Mouse (Mus musculus): ENCODE data around the gene Lpar6. TPM values are rescaled to one million over a fixed set of nuclear protein-coding genes. Genes with fewer than 3 reads are reported as not detected.

Lpar6 gene
- polyA plus RNA-seq, 1 experiment, result 0.91 TPM

DNA sequence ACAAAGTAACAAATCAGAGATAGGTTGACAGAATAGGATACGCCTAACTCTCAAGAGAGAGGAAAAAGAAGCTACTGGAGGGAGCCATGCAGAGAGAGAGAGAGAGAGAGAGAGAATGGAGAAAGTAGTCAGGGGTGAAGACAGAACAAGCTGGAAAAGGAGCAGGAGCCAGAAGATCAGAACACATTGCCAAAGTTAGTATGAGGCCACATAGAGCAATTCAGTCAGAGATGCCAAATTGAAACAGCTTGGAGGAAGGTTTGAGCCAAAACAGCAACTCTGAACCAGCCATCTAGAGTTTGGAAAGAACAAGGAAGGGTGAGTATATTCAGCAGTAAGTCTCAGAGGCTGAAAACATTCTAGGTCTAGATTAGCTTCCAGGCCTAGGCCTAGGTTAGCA lies 20.6 kb upstream of the Lpar6 start:
- TF ChIP-seq POLR2A (IDR thresholded peaks at IDR 0.05; ENCODE audit: low read depth, low read length) (no peak), CTCF (IDR thresholded peaks at IDR 0.05; ENCODE audit: extremely low read depth, insufficient read length, insufficient replicate concordance, low read depth, low read length) (no peak)
- peaks cover 28% of the 10 kb centered on the region for H3K36me3 ChIP-seq (ENCODE audit: control insufficient read depth, insufficient read depth, low read length)
- H3K4me1 ChIP-seq (ENCODE audit: control insufficient read depth, insufficient read depth, insufficient read length, low read length), result no peaks in the 10 kb centered on the region
- 97% methylated on average over 1 of the region's 1 CpGs for WGBS
- no peaks in the 10 kb centered on the region for H3K27me3 ChIP-seq (ENCODE audit: control insufficient read depth, insufficient read depth, low read length)
- H3K4me3 ChIP-seq (ENCODE audit: low read depth, low read length), result no peak overlapping the region
- H3K27ac ChIP-seq (ENCODE audit: insufficient read depth, low read depth, low read length), result no peak overlapping the region

DNA sequence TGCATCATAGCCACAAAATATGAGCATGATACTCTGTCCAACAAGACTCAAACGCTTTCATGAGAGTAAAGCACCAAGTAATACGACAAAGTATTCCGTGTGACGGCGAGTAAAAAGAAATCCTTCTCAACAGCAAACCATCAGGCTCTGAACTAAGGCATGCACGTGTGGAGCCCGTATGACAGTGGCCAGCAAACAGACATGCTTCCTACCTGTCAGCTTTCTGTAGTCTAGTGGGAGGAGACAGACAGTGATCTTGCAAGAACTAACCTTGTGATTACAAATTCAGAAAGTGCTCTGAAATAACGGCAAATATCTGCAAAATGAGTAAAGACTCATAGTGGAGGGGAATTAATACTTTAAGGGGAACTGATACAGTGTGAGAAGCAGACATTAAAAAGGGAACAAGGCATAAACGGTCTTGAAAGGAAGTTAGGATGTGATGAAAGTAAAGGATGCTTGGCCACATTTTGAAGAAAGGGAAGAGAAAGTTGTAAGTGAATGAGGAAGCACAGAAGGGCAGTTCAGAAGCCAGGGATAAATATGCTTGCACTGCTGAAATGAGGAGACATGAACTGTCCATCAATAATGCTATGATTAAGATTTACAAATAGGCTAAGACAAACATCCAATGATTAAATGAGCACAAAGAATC lies 15.3 kb upstream of the Lpar6 start:
- no peaks in the 10 kb centered on the region for H3K4me1 ChIP-seq (ENCODE audit: control insufficient read depth, insufficient read depth, insufficient read length, low read length)
- H3K27me3 ChIP-seq (ENCODE audit: control insufficient read depth, insufficient read depth, low read length), result no peaks in the 10 kb centered on the region
- no peaks in the 10 kb centered on the region for H3K36me3 ChIP-seq (ENCODE audit: control insufficient read depth, insufficient read depth, low read length)
- TF ChIP-seq CTCF (IDR thresholded peaks at IDR 0.05; ENCODE audit: extremely low read depth, insufficient read length, insufficient replicate concordance, low read depth, low read length), result no peak
- no peak for TF ChIP-seq POLR2A (IDR thresholded peaks at IDR 0.05; ENCODE audit: low read depth, low read length)
- no peak overlapping the region for H3K4me3 ChIP-seq (ENCODE audit: low read depth, low read length)
- WGBS, result 86% methylated on average over 9 of the region's 9 CpGs
- no peak overlapping the region for H3K27ac ChIP-seq (ENCODE audit: insufficient read depth, low read depth, low read length)

DNA sequence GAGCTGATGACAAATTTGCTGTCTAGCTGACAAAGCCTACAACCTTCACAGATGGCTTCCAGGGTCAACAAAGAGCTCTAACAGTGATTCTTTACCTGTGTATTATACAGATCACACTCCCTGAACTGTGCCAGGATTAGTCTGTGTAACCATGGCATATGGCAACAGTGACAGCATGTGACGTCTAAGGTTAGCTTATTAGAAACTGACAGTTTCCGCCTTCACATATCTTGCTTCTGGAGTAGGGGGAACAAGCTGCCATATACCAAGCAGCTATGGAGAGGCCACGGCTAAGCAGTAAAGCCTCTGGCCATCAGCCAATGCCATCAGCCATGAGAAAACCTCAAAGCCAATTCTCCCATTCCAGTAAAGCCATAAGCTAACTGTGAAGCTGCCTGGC lies 11.3 kb upstream of the Lpar6 start:
- Histone ChIP-seq H3K27me3 (ENCODE audit: control insufficient read depth, insufficient read depth, low read length) (no peaks in the 10 kb centered on the region), H3K4me3 (ENCODE audit: low read depth, low read length) (no peak overlapping the region), H3K36me3 (ENCODE audit: control insufficient read depth, insufficient read depth, low read length) (peaks cover 3% of the 10 kb centered on the region; the same call in 1 of the 2 replicates), H3K27ac (ENCODE audit: insufficient read depth, low read depth, low read length) (no peak overlapping the region), H3K4me1 (ENCODE audit: control insufficient read depth, insufficient read depth, insufficient read length, low read length) (no peaks in the 10 kb centered on the region)
- 80% methylated on average over 3 of the region's 3 CpGs for WGBS
- TF ChIP-seq POLR2A (IDR thresholded peaks at IDR 0.05; ENCODE audit: low read depth, low read length) (no peak), CTCF (IDR thresholded peaks at IDR 0.05; ENCODE audit: extremely low read depth, insufficient read length, insufficient replicate concordance, low read depth, low read length) (no peak)

DNA sequence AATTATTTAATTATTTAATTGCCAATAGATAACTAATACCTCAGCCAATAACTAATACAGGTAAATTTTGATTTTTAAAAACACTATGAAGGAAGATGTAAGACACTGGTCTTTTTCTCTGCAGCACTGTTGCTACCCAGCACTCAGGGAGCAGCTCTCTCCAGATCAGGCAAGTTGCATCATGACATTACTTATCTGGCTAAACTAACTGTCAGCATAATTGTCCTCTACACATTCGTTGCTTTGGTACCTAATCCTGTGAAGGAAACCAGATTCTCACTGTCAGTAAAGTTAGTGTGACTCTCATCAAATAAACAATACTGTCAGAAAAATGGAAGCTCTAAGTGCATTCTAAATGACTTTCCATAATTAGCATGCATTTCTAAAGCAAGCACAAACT lies 10.8 kb upstream of the Lpar6 start:
- H3K4me1 ChIP-seq (ENCODE audit: control insufficient read depth, insufficient read depth, insufficient read length, low read length), result no peaks in the 10 kb centered on the region
- H3K27ac ChIP-seq (ENCODE audit: insufficient read depth, low read depth, low read length), result no peak overlapping the region
- WGBS, result 33% methylated on average over 1 of the region's 1 CpGs
- H3K27me3 ChIP-seq (ENCODE audit: control insufficient read depth, insufficient read depth, low read length), result no peaks in the 10 kb centered on the region
- H3K36me3 ChIP-seq (ENCODE audit: control insufficient read depth, insufficient read depth, low read length), result peaks cover 3% of the 10 kb centered on the region; the same call in 1 of the 2 replicates
- TF ChIP-seq POLR2A (IDR thresholded peaks at IDR 0.05; ENCODE audit: low read depth, low read length), result no peak
- TF ChIP-seq CTCF (IDR thresholded peaks at IDR 0.05; ENCODE audit: extremely low read depth, insufficient read length, insufficient replicate concordance, low read depth, low read length), result no peak
- H3K4me3 ChIP-seq (ENCODE audit: low read depth, low read length), result no peak overlapping the region

DNA sequence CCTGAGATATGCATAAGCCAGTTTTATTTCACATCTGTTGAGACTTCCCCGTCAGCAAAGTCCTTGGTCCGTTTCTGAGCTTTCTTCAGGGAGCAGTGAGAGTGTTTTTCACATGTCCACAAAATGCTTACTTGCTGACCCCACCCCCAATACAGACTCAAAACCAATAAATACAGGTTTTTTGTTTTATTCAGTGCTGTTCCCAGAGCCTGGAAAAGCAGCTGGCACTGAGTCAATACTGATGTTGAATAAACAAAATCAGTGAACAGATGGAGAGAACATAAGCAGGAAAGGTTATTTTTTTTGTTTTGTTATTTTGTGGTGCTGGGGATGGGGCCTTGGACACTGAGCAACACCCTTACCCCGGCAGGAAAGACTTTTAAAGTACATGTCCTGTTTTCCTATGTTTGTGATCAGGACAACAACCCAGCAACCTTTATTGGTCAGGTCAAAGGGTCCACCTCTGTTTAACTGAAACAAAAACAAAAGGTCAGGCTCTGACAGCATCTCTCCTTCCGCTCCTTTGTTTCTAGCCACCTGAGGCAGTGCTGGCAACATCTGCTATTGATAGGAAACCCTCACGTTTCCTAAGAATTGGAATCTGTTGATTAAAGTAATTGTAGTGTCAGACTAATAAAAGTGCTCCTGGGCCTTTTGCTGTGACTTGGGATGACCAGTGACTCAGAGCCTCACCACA lies 6.3 kb upstream of the Lpar6 start:
- peak overlapping the region; percentile 24; the same call in 1 of the 2 replicates for H3K27ac ChIP-seq (ENCODE audit: insufficient read depth, low read depth, low read length)
- peaks cover 5% of the 10 kb centered on the region; the same call in 1 of the 2 replicates for H3K36me3 ChIP-seq (ENCODE audit: control insufficient read depth, insufficient read depth, low read length)
- no peaks in the 10 kb centered on the region for H3K4me1 ChIP-seq (ENCODE audit: control insufficient read depth, insufficient read depth, insufficient read length, low read length)
- no peak for TF ChIP-seq CTCF (IDR thresholded peaks at IDR 0.05; ENCODE audit: extremely low read depth, insufficient read length, insufficient replicate concordance, low read depth, low read length)
- no peak for TF ChIP-seq POLR2A (IDR thresholded peaks at IDR 0.05; ENCODE audit: low read depth, low read length)
- 61% methylated on average over 5 of the region's 5 CpGs for WGBS
- no peaks in the 10 kb centered on the region for H3K27me3 ChIP-seq (ENCODE audit: control insufficient read depth, insufficient read depth, low read length)
- H3K4me3 ChIP-seq (ENCODE audit: low read depth, low read length), result no peak overlapping the region

DNA sequence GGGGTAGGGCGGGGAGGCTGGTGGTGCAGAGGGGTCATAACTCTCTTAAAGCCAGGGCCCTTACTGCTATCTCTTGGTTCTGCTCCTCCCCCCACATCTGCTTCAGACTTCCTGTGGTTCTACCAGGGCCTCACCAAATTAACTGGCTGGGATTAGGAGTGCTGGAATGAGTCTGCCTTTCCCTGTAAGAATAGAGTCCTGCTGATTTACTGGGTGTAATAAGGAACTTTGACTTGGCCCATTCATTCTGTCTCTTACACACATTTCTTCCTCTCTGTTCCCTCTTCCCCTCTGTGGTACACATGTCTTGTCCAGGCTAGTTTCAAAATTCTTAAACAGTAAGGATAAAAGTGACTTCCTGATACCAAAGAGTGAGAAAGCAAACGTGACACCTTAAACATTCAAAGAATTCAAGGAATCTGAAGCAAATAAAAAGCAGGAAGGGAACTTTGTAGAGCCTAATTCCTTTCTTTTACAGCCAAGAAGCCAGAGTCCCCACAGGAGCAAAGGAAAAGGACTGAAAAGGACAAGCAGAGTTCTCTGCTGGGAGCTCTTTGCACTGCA lies 3.1 kb upstream of the Lpar6 start:
- TF ChIP-seq POLR2A (IDR thresholded peaks at IDR 0.05; ENCODE audit: low read depth, low read length) (no peak), CTCF (IDR thresholded peaks at IDR 0.05; ENCODE audit: extremely low read depth, insufficient read length, insufficient replicate concordance, low read depth, low read length) (no peak)
- WGBS, result 43% methylated on average over 2 of the region's 2 CpGs
- no peak overlapping the region for H3K4me3 ChIP-seq (ENCODE audit: low read depth, low read length)
- H3K4me1 ChIP-seq (ENCODE audit: control insufficient read depth, insufficient read depth, insufficient read length, low read length), result no peaks in the 10 kb centered on the region
- H3K36me3 ChIP-seq (ENCODE audit: control insufficient read depth, insufficient read depth, low read length), result peaks cover 5% of the 10 kb centered on the region; the same call in 1 of the 2 replicates
- peak overlapping the region; percentile 32; the same call in 1 of the 2 replicates for H3K27ac ChIP-seq (ENCODE audit: insufficient read depth, low read depth, low read length)
- no peaks in the 10 kb centered on the region for H3K27me3 ChIP-seq (ENCODE audit: control insufficient read depth, insufficient read depth, low read length)
